9 mouse cellular contexts compared by ENCODE assay signal in the genomic region with DNA sequence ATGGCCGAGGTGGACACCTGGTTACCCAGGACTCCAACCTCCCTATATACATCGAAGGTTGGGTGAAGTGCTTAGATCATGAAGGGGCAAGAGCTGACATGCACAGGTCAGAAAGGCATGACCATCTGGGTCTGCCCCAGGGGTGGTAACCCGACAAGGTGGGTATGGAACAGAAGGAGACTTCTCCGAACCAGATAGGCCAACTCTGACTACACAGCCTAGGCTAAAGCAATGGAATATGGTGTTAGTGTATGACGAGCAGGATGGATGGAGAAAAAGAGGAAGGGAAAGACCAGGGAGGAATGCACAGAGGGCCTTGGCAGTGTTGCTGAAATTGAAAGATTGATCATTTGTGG. TPM values are rescaled to one million over a fixed set of nuclear protein-coding genes. Genes with fewer than 3 reads are reported as not detected.
DNase-seq lines count a peak whose midpoint lies in the region; ATAC-seq and TF ChIP-seq lines count a peak whose summit lies in the region.
"Had no signal": no experiment of that assay in that cellular context is flagged by ENCODE, and none has a peak within 500 bp of the region (broad histone marks: within the 10 kb centered on the region; RNA-seq: fewer than 3 reads in every experiment).

No protein-coding gene starts in this region.

- H3K27ac ChIP-seq in hindbrain, embryonic 10.5 days, result peak overlapping the region; percentile 98
- H3K27ac ChIP-seq in liver, embryonic 14.5 days, result no peak overlapping the region
- H3K27ac ChIP-seq: macrophage had no signal

- no peak for DNase-seq in hindbrain, embryonic 10.5 days (ENCODE audit: low spot score)
- no peak for DNase-seq in liver, embryonic 14.5 days (ENCODE audit: low read depth in 3 of 3, low spot score in 3 of 3)
- DNase-seq in urinary bladder, postnatal 10 days (ENCODE audit: low spot score), result no peak
- DNase-seq in spleen, postnatal 36 days (ENCODE audit: low spot score in 2 of 2), result no peak
- DNase-seq in retina, embryonic 14.5 days (ENCODE audit: low spot score), result no peak
- DNase-seq: cerebellum, adult 18-20 months had no signal

- no peak for ATAC-seq in megakaryocyte, adult 5-6 weeks (ENCODE audit: poor library complexity, severe bottlenecking)
- ATAC-seq in liver, embryonic 14.5 days (ENCODE audit: insufficient read depth), result no peak

- H3K4me2 ChIP-seq in liver, embryonic 14.5 days (ENCODE audit: low read depth), result peak overlapping the region; percentile 74

- peak overlapping the region; percentile 90 for H3K4me3 ChIP-seq in megakaryocyte, embryonic 14.5 days (replicated peaks)
- H3K4me3 ChIP-seq in hindbrain, embryonic 10.5 days, result peak overlapping the region; percentile 85
- peak overlapping the region in 1 of 2 experiments; percentile 50; a peak in 2 of 4 replicates for H3K4me3 ChIP-seq in liver, embryonic 14.5 days (ENCODE audit: insufficient read depth in 1 of 2, low read depth in 2 of 2, low read length in 2 of 2)

- TF ChIP-seq EP300 in liver, embryonic 14.5 days (IDR thresholded peaks at IDR 0.05; ENCODE audit: low read depth), result no peak

- peaks cover 27% of the 10 kb centered on the region for H3K36me3 ChIP-seq in megakaryocyte, embryonic 14.5 days (replicated peaks; ENCODE audit: low read length)
- peaks cover 24% of the 10 kb centered on the region for H3K36me3 ChIP-seq in hindbrain, embryonic 10.5 days
- no peaks in the 10 kb centered on the region for H3K36me3 ChIP-seq in liver, embryonic 14.5 days (replicated peaks; ENCODE audit: control insufficient read depth, insufficient read depth, low read depth)

- H3K4me1 ChIP-seq in megakaryocyte, embryonic 14.5 days, result peaks cover 62% of the 10 kb centered on the region
- H3K4me1 ChIP-seq in hindbrain, embryonic 10.5 days (replicated peaks), result peaks cover 49% of the 10 kb centered on the region
- H3K4me1 ChIP-seq in liver, embryonic 14.5 days (replicated peaks; ENCODE audit: control insufficient read depth in 2 of 2, insufficient read depth in 2 of 2, low read length in 1 of 2), result peaks cover 0 to 8% of the 10 kb centered on the region in 2 experiments; a peak in 3 of 4 replicates

- no peak overlapping the region for H3K9ac ChIP-seq in liver, embryonic 14.5 days (replicated peaks)

- H3K9me3 ChIP-seq in megakaryocyte, embryonic 14.5 days, result no peaks in the 10 kb centered on the region
- H3K9me3 ChIP-seq in hindbrain, embryonic 10.5 days, result no peaks in the 10 kb centered on the region
- H3K9me3 ChIP-seq in liver, embryonic 14.5 days (ENCODE audit: control insufficient read depth, low read length), result no peaks in the 10 kb centered on the region

- peaks cover 27% of the 10 kb centered on the region for H3K27me3 ChIP-seq in megakaryocyte, embryonic 14.5 days (replicated peaks)
- H3K27me3 ChIP-seq in hindbrain, embryonic 10.5 days (ENCODE audit: insufficient read depth, poor library complexity, severe bottlenecking), result peaks cover 6% of the 10 kb centered on the region
- peaks cover 17% of the 10 kb centered on the region for H3K27me3 ChIP-seq in liver, embryonic 14.5 days (ENCODE audit: control insufficient read depth, insufficient read depth, low read length)

- WGBS in hindbrain, embryonic 10.5 days, result 34% methylated on average over 5 of the region's 5 CpGs
- 32% methylated on average over 5 of the region's 5 CpGs for WGBS in liver, embryonic 14.5 days (ENCODE audit: insufficient replicate concordance)

- TF ChIP-seq CTCF in liver, embryonic 14.5 days (IDR thresholded peaks at IDR 0.05; ENCODE audit: low read depth), result no peak

RNA-seq across cellular contexts. Expression of a gene that starts 6.0 kb away (rescaled TPM):
- polyA plus RNA-seq in megakaryocyte, embryonic 14.5 days (2012; ENCODE audit: insufficient read depth, low replicate concordance), result 7.9 and 8.1 TPM in 2 replicates
- 1.1 TPM in 1 of 2 replicates, not detected in the other for total RNA-seq in megakaryocyte, adult 5-6 weeks (2015)
- 0.22 and 0.28 TPM in 2 replicates for total RNA-seq in megakaryocyte, adult 5-6 weeks (2017)
- 77.4 and 108 TPM in 2 replicates for polyA plus RNA-seq in hindbrain, embryonic 10.5 days (2016; fragmentation: Nextera tagmentation; extraction: Ambion mirVana)
- polyA plus RNA-seq in liver, embryonic 14.5 days (2012; rRNA removed), result 3.7 and 3.9 TPM in 2 replicates
- 1.8 and 1.9 TPM in 2 replicates for polyA plus RNA-seq in liver, embryonic 14.5 days (2014; fragmentation: Nextera tagmentation; extraction: Ambion mirVana)
- polyA plus RNA-seq: macrophage had no signal

RNA-seq across cellular contexts. Expression of a gene that starts 10.1 kb away (rescaled TPM):
- 10.3 and 14.6 TPM in 2 replicates for polyA plus RNA-seq in megakaryocyte, embryonic 14.5 days (2012; ENCODE audit: insufficient read depth, low replicate concordance)
- 17.4 and 19.7 TPM in 2 replicates for total RNA-seq in megakaryocyte, adult 5-6 weeks (2015)
- 25.1 and 29.6 TPM in 2 replicates for total RNA-seq in megakaryocyte, adult 5-6 weeks (2017)
- polyA plus RNA-seq in hindbrain, embryonic 10.5 days (2016; fragmentation: Nextera tagmentation; extraction: Ambion mirVana), result 2.6 and 2.7 TPM in 2 replicates
- polyA plus RNA-seq in liver, embryonic 14.5 days (2012; rRNA removed), result 3.7 and 4.1 TPM in 2 replicates
- 4.9 and 5.7 TPM in 2 replicates for polyA plus RNA-seq in liver, embryonic 14.5 days (2014; fragmentation: Nextera tagmentation; extraction: Ambion mirVana)

RNA-seq across cellular contexts. Expression of a gene that starts 24.7 kb away (rescaled TPM):
- 22.9 and 24.0 TPM in 2 replicates for polyA plus RNA-seq in megakaryocyte, embryonic 14.5 days (2012; ENCODE audit: insufficient read depth, low replicate concordance)
- 21.4 and 23.8 TPM in 2 replicates for total RNA-seq in megakaryocyte, adult 5-6 weeks (2015)
- total RNA-seq in megakaryocyte, adult 5-6 weeks (2017), result 30.1 and 36.5 TPM in 2 replicates
- polyA plus RNA-seq in hindbrain, embryonic 10.5 days (2016; fragmentation: Nextera tagmentation; extraction: Ambion mirVana), result 123 and 132 TPM in 2 replicates
- 18.7 and 21.3 TPM in 2 replicates for polyA plus RNA-seq in liver, embryonic 14.5 days (2012; rRNA removed)
- polyA plus RNA-seq in liver, embryonic 14.5 days (2014; fragmentation: Nextera tagmentation; extraction: Ambion mirVana), result 23.7 and 27.3 TPM in 2 replicates

RNA-seq across cellular contexts. Expression of a gene that starts 27.9 kb away (rescaled TPM):
- 0.08 and 1.5 TPM in 2 replicates for polyA plus RNA-seq in megakaryocyte, embryonic 14.5 days (2012; ENCODE audit: insufficient read depth, low replicate concordance)
- total RNA-seq in megakaryocyte, adult 5-6 weeks (2015), result not detected in 2 replicates
- total RNA-seq in megakaryocyte, adult 5-6 weeks (2017), result not detected in 2 replicates
- not detected in 2 replicates for polyA plus RNA-seq in hindbrain, embryonic 10.5 days (2016; fragmentation: Nextera tagmentation; extraction: Ambion mirVana)
- polyA plus RNA-seq in liver, embryonic 14.5 days (2012; rRNA removed), result not detected in 2 replicates
- not detected in 2 replicates for polyA plus RNA-seq in liver, embryonic 14.5 days (2014; fragmentation: Nextera tagmentation; extraction: Ambion mirVana)
- polyA plus RNA-seq: macrophage had no signal

RNA-seq across cellular contexts. Expression of a gene that starts 32.0 kb away (rescaled TPM):
- not detected in 2 replicates for polyA plus RNA-seq in megakaryocyte, embryonic 14.5 days (2012; ENCODE audit: insufficient read depth, low replicate concordance)
- 0.20 and 0.57 TPM in 2 replicates for total RNA-seq in megakaryocyte, adult 5-6 weeks (2015)
- not detected in 2 replicates for total RNA-seq in megakaryocyte, adult 5-6 weeks (2017)
- not detected in 2 replicates for polyA plus RNA-seq in hindbrain, embryonic 10.5 days (2016; fragmentation: Nextera tagmentation; extraction: Ambion mirVana)
- 0.04 TPM in 1 of 2 replicates, not detected in the other for polyA plus RNA-seq in liver, embryonic 14.5 days (2012; rRNA removed)
- 0.96 TPM in 1 of 2 replicates, not detected in the other for polyA plus RNA-seq in liver, embryonic 14.5 days (2014; fragmentation: Nextera tagmentation; extraction: Ambion mirVana)
- polyA plus RNA-seq: macrophage had no signal
